Mouse (Mus musculus): Measurements from ENCODE around the gene Slit3.

The Slit3 gene

DNA sequence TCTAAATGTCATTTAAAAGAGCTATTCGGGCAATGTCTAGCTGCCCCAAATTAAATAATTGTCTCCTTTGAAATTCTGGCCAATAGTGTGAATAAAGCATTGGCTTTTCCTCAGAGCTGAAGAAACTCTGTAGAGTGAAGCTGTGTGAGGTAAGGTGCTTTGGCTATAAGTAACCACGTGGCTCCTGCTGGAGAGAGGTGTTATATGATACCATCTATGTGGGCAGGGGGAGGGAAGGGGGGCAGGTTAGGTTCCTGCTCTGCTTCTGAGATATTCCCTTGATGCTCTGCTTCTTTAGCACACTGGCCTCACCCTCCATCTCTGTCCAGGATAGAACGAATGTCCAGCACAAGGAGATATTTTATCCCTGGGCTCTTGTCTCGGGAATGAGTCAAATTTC is 242.0 kb downstream of the Slit3 start:
- in situ Hi-C loops (cut with MboI; ENCODE audit: low pct_unique_long_range_greater_than_20kb in 1 of 2, low sequenced_read_pairs in 2 of 2, unreplicated experiment in 1 of 2): loop anchor here (10.0 to 25.0 kb wide), 2 partner anchors 299 to 302 kb away; no protein-coding TSS in a partner anchor

DNA sequence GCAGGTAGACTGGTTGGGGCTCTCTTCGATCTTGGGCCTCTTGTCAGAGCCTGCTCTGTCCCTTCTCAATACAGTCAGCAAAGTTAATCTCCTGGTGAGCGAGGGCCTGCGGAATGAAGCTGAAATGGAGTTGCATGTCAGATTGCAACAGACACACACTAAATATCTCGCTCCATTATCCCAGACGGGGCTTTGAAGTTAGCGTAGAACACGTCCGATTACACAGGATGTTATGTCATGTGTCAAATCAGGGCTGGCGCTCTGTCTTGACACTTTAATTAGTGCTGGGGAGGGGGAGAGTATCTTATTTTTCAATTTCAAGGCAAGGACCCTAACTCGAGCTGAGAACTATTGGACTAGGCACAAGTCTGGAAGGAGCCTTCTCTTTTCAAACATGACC is 243.4 kb downstream of the Slit3 start:
- in situ Hi-C loops (cut with MboI; ENCODE audit: low pct_unique_long_range_greater_than_20kb in 1 of 2, low sequenced_read_pairs in 2 of 2, unreplicated experiment in 1 of 2): loop anchor here (10.0 to 25.0 kb wide), 2 partner anchors 298 to 300 kb away; no protein-coding TSS in a partner anchor

DNA sequence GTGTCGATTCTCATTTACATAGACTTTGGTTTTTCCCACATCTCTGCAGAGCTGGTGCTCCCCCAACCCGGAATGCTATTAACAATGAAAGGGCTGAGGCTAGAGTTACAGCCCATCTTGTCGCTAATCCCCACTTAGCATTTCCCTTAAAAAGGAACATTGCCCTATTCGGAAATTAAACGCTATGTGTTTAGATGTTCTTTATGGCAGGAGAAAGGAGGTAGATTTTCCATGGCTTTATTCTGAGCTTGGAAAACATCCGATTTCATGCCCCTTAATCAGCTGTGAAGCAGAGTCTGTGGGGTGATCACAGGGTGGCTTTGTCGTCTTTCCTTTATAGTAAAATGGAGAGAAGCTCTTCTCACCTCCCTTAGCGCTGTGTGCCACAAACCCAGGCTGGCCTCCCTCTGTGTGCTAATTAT is 244.5 kb downstream of the Slit3 start:
- in situ Hi-C loops (cut with MboI; ENCODE audit: low pct_unique_long_range_greater_than_20kb in 1 of 2, low sequenced_read_pairs in 2 of 2, unreplicated experiment in 1 of 2): loop anchor here (5.0 to 25.0 kb wide), 4 partner anchors 47 to 299 kb away; no protein-coding TSS in a partner anchor

DNA sequence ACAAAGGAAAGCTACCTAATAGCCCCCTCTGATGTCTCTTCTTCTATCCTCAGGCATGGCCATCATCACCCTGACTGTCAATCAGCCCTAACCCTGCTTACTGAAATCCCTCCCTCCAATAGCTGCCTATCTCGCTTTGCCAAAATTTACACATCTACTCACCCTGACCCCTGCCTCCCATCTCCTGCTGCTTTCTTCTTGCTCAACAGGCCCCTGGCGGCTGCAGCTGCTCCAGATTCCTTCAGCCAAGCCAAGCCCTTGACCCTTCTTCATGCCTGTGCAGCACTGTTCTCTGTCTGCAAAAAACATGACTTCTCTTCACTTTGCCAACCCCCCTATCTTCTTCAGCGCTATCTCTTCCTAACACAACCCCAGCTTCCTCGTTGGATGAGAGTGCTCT is 245.6 kb downstream of the Slit3 start:
- in situ Hi-C loops (cut with MboI; ENCODE audit: low pct_unique_long_range_greater_than_20kb in 1 of 2, low sequenced_read_pairs in 2 of 2, unreplicated experiment in 1 of 2): loop anchor here (5.0 to 25.0 kb wide), 4 partner anchors 46 to 298 kb away; no protein-coding TSS in a partner anchor

DNA sequence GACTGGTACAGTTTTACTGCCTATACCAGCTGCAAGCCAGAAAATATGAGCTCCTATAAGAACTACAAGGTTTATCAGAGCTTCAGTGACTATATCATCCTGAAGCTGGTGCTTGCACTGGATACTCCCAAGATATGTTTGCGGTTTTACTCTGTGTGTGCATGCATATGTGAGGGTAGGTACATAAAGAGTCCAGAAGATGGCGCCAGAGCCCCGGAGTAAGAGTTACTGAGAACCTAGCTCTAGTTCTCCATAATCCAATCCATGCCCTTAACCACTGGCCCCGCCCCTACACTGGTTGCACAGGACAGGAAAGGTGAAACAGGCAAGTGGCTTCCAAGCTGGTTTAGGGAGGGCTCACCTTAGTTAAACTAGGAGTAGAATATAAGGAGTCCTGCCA is 246.2 kb downstream of the Slit3 start:
- in situ Hi-C loops (cut with MboI; ENCODE audit: low pct_unique_long_range_greater_than_20kb in 1 of 2, low sequenced_read_pairs in 2 of 2, unreplicated experiment in 1 of 2): loop anchor here (5.0 to 25.0 kb wide), 4 partner anchors 45 to 298 kb away; no protein-coding TSS in a partner anchor

DNA sequence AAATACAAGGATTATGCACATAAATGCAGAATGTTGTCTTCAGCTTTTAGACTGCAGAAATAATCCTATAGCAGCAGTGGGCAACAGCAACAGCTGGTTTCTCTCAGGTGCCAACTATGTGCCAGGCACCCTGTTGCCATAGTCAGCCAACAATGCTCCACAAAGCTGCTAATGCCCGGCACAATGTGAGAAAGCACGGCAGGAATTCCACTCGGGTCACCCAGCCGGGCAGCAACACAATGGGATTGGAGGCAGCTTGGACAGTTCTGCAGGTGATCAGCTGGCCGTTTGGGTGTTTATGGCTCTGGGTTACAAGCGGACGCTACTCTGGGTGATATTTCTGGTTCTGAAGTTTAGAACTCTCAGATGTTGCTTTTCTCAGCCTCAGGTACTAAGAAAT is 248.9 kb downstream of the Slit3 start:
- in situ Hi-C loops (cut with MboI; ENCODE audit: low pct_unique_long_range_greater_than_20kb in 1 of 2, low sequenced_read_pairs in 2 of 2, unreplicated experiment in 1 of 2): loop anchor here (5.0 to 25.0 kb wide), 5 partner anchors 37 to 295 kb away; no protein-coding TSS in a partner anchor

DNA sequence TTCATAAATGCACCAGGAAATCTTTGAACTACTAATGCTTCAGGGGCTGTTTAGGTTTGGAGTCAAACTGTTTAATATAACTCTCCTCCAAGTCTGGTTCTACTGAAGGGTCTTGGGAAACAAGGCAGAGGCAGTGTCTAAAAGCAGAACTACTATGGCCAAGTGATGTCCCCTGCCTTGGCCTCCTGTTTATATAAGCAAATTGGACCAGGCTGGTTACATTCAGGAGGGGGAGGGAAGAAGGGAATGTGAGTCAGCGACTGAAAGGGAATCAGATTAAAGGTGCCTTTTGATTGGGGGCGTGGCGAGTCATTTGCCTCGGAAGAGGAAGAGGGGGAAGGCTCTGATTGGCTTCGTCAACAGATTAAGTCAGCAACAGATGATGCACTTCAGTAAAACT is 249.7 kb downstream of the Slit3 start:
- in situ Hi-C loops (cut with MboI; ENCODE audit: low pct_unique_long_range_greater_than_20kb in 1 of 2, low sequenced_read_pairs in 2 of 2, unreplicated experiment in 1 of 2): loop anchor here (5.0 to 25.0 kb wide), 3 partner anchors 37 to 292 kb away; no protein-coding TSS in a partner anchor

DNA sequence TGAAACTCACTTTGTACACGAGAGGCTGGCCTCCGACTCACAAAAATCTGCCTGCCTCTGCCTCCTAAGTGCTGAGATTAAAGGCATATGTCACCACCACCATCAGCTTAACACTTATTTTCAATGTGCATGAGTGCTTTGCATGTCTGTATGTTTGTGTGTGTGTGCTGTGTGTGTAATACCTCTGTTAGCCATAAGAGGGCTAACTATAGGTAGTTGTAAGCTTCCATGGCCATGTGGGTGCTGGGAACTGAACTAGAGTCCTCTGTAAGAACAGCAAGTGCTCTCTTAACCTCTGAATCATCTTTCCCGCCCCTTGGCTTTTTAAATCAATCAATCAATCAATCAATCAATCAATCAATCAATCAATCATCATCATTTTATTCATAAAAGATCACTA is 251.4 kb downstream of the Slit3 start:
- in situ Hi-C loops (cut with MboI; ENCODE audit: low pct_unique_long_range_greater_than_20kb in 1 of 2, low sequenced_read_pairs in 2 of 2, unreplicated experiment in 1 of 2): loop anchor here (5.0 to 25.0 kb wide), 3 partner anchors 35 to 290 kb away; no protein-coding TSS in a partner anchor

DNA sequence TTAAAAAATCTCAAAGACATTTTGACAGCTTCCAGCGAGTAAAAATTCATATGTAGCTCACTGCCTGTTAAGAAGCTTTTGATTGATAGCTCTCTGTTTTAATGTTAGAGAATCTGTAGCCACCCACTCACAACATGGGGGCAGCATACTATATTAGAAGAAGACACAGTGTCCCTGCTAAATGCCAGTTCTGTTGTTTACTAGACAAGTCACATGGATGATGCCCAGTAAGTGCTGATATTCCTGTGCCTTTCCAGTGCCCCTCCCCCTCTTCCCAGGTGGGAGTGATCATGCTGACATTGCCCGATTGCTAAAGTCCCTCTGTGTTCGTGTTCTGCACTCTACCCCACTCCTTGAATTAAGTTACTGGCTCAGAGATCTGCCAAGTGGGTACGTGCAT is 254.0 kb downstream of the Slit3 start:
- in situ Hi-C loops (cut with MboI; ENCODE audit: low pct_unique_long_range_greater_than_20kb in 1 of 2, low sequenced_read_pairs in 2 of 2, unreplicated experiment in 1 of 2): loop anchor here in 1 of 2 experiments (25.0 kb wide), 1 partner anchor 1838 kb away; no protein-coding TSS in a partner anchor

DNA sequence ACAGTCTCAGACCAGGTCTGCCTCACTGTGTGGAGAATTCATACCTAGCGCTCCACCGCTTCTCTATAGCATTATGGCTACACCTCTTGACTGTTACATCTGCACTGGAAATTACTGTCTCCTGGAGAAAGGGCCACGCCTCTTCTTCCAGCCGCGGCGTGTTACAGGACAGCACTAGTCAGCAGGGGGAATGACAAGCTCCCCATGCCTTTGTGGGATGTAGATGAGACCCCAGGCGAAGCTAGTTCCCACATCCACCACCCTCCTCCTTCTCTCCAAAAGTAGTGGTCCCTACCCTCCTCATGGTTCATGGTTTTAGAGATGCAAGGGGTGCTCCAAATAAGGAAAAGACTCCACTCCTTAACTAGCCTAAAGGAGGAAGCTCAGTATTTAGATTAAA is 257.8 kb downstream of the Slit3 start:
- in situ Hi-C loops (cut with MboI; ENCODE audit: low pct_unique_long_range_greater_than_20kb in 1 of 2, low sequenced_read_pairs in 2 of 2, unreplicated experiment in 1 of 2): loop anchor here in 1 of 2 experiments (25.0 kb wide), 1 partner anchor 1842 kb away; no protein-coding TSS in a partner anchor

DNA sequence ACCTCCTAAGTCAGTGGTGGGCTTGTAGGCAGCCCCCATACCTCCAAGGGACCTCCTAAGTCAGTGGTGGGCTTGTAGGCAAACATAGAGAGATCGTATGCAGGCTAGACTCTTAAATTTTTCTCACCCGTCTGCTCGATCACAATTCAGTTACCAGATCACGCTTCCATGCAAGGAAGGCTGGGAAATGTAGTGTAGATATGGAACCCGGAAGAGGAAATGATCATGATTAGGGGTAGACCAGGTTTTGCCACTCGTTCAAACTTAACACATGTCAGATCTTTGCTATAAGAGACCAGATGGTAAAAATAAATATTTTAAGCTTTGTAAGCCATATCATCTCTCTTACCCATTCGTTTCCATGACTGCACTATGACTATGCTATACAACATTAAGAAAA is 258.4 kb downstream of the Slit3 start:
- in situ Hi-C loops (cut with MboI; ENCODE audit: low pct_unique_long_range_greater_than_20kb in 1 of 2, low sequenced_read_pairs in 2 of 2, unreplicated experiment in 1 of 2): loop anchor here in 1 of 2 experiments (25.0 kb wide), 1 partner anchor 1842 kb away; no protein-coding TSS in a partner anchor

DNA sequence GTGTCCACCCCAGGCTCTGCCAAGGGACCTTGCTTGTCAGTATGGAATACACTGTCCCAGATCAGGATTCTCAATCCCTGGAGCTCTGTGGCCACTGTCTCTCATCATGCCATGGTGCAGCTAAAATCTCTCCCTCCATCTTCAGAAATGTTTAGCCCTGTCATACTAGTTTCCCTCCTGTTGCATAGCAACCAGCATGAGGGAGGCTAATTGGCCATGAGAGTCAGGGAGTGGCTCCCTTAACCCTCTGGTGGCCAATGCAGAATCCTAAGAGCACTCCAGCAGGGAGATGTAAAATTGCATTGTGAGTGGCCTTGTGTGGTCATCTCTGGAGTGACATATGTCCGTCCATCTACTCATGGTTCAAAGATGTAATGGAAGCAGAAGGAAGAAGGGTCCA is 259.7 kb downstream of the Slit3 start:
- in situ Hi-C loops (cut with MboI; ENCODE audit: low pct_unique_long_range_greater_than_20kb in 1 of 2, low sequenced_read_pairs in 2 of 2, unreplicated experiment in 1 of 2): loop anchor here in 1 of 2 experiments (25.0 kb wide), 1 partner anchor 1843 kb away; no protein-coding TSS in a partner anchor

DNA sequence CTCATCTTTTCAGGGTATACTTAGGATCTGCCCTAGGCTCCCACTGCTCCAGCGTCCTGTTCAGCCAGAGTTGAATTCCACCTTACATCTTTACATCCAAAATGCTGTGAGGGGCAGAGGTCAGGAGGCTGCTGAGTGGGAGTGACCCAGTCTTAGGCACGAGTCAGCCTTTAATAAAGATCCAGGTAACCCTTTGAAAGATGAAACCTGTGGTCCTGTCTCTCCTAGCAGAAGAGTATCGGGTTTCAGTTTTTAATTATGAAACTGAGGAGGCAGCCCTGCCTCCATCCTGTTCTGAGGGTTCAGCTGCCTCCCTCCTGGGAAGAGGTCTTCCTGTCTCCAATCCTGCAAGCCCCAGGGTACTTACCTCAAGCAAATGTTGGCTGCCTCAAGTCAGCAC is 264.4 kb downstream of the Slit3 start:
- in situ Hi-C loops (cut with MboI; ENCODE audit: low pct_unique_long_range_greater_than_20kb in 1 of 2, low sequenced_read_pairs in 2 of 2, unreplicated experiment in 1 of 2): loop anchor here in 1 of 2 experiments (25.0 kb wide), 1 partner anchor 1848 kb away; no protein-coding TSS in a partner anchor

DNA sequence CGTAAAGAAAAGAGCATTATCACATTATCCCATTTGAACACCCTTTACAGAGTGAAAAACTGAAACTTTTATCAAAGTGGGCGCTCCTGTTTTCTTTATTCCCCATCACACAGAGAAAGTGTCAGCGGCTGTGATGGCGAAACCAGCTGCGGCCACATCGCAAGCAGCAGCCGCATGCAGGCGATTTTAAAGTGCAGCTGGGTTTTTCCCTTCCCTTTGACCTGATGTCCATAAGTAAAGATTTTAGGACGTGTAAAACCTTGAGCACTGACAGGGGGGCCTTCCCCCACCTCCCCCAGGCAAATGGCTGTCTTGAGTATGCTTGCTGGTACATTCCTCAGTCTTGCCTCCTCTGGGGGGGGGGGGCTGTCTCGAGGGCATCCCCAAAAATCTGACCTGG is 266.8 kb downstream of the Slit3 start:
- in situ Hi-C loops (cut with MboI; ENCODE audit: low pct_unique_long_range_greater_than_20kb in 1 of 2, low sequenced_read_pairs in 2 of 2, unreplicated experiment in 1 of 2): loop anchor here in 1 of 2 experiments (25.0 kb wide), 1 partner anchor 1851 kb away; no protein-coding TSS in a partner anchor

DNA sequence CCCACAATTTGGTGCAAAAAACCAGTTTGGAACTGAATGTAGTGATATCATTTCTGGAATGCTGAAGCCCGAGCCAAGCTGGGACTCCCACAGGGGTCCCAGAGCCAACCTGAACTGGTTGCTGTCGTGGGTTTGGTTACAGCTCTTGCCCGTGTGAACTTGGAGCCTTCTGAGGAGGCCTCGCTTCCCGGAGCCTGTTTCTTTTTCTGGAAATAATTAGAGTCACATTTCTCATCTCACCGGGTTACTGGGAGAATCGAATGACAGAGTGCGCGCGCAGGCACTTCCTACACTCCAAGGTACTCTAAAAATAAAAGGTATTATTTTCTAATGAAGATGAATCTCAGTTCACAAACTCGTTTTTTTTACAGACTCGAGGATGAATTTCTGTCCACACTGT is 267.4 kb downstream of the Slit3 start:
- in situ Hi-C loops (cut with MboI; ENCODE audit: low pct_unique_long_range_greater_than_20kb in 1 of 2, low sequenced_read_pairs in 2 of 2, unreplicated experiment in 1 of 2): loop anchor here in 1 of 2 experiments (25.0 kb wide), 1 partner anchor 1851 kb away; no protein-coding TSS in a partner anchor

DNA sequence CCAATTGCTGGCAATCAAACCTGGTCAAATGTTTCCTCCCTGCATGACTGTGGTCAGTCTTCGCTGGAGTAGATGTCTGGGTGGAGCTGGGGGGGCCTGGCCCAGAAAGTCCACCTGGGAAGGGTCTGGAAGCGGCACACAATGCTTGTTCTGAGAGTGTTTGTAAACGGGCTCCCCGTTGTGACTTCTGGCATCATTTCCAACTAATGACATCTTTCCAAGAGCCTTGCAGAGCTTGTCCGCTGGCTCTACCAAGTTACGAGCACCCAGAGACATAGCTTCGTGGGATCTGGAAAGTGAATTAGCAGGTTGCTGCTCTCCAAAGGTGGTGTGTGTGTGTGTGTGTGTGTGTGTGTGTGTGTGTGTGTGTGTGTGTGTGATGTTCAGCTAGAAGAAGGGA is 268.3 kb downstream of the Slit3 start:
- in situ Hi-C loops (cut with MboI; ENCODE audit: low pct_unique_long_range_greater_than_20kb in 1 of 2, low sequenced_read_pairs in 2 of 2, unreplicated experiment in 1 of 2): loop anchor here in 1 of 2 experiments (25.0 kb wide), 1 partner anchor 1852 kb away; no protein-coding TSS in a partner anchor

DNA sequence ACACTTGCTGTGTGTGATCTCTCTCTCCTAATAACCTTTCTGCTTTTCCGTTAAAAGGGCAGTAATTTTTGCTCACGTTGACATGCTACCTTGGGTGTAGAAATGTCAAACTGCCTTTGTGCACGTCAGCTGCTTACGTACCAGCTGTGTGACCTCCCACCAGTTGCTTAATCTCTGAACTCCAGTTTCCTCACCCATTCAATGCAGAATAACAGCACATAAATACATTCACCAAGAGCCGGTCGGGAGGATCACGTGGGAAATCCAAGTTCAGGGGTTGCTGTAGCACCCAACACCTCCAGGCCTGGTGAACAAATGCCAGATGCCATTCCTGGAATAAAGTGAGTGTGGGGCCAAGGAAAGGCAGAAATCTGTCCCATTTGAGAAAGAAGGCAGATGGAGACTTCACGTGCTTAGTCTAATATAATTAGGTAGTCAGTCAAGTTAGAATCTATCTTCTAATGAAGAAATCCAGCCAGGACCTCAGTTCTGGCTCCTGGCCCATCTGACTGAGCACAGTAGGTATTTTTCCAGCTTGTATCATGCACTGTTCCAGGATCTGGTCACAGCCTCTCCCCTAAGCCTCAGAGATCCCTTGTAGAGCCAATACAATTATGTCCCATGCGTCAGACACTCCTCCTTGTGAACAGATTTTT is 268.9 kb downstream of the Slit3 start:
- in situ Hi-C loops (cut with MboI; ENCODE audit: low pct_unique_long_range_greater_than_20kb in 1 of 2, low sequenced_read_pairs in 2 of 2, unreplicated experiment in 1 of 2): loop anchor here in 1 of 2 experiments (25.0 kb wide), 1 partner anchor 1853 kb away; no protein-coding TSS in a partner anchor

DNA sequence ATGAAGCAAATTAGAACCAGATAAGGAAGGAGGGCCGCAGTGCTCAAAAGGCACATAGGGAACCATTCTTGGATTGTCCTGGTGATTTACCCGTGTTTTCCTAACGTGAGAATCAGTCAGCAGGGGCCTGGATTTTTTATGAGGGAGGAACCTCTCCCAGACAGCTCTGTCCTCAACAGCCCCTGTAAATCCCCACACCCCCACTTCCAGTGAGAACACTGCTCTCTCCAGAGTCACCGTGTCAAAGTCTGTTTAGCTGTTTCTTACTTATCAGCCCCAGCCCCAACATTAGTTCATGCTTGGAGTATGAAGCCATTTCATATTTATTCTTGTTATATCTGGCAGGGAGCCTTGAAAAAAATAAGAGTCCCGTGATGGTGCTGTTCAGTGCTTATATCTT is 272.8 kb downstream of the Slit3 start:
- in situ Hi-C loops (cut with MboI; ENCODE audit: low pct_unique_long_range_greater_than_20kb in 1 of 2, low sequenced_read_pairs in 2 of 2, unreplicated experiment in 1 of 2): loop anchor here in 1 of 2 experiments (25.0 kb wide), 1 partner anchor 1857 kb away; no protein-coding TSS in a partner anchor

DNA sequence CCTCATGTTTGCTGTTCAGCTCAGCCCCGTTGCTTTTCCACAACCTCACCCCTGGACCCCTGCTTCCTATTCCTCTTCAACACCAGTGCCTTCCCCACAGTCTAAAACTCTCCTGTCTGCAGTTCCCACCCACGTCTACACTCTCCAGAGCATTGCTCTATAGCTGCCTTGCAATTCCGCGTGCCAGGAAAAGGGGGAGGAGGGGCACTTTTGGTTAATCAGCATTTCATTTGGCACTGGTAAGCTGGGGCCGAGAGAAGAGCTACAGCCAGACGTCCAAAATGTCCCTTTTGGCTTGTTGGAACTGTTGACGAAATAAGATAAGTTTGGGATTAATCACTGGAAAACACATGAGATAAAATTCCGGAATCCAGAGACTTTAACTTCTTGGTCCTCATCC is 274.4 kb downstream of the Slit3 start:
- in situ Hi-C loops (cut with MboI; ENCODE audit: low pct_unique_long_range_greater_than_20kb in 1 of 2, low sequenced_read_pairs in 2 of 2, unreplicated experiment in 1 of 2): loop anchor here in 1 of 2 experiments (25.0 kb wide), 1 partner anchor 1858 kb away; no protein-coding TSS in a partner anchor
